Mouse (Mus musculus) MEL (cell line): ENCODE results near the gene Cul9.

ENCODE experiments used
- ETS1 ChIP-seq: IDR thresholded peaks from 2 replicates; pipeline ENCODE4 v1.6.1; 2012; ENCODE audit warnings: low read depth, mild to moderate bottlenecking, inconsistent platforms, low read length, improper control_type of control experiment, moderate library complexity
- POLR2A ChIP-seq, 2 experiments: IDR thresholded peaks; 2 replicates each; pipeline ENCODE4 v1.6.1; 2011 to 2012; ENCODE audit warnings: low read length in 2 of 2, mild to moderate bottlenecking in 2 of 2, control low read depth in 1 of 2, improper control_type of control experiment in 1 of 2, low read depth in 1 of 2, moderate library complexity in 1 of 2; ENCODE audit not compliant: control insufficient read depth in 1 of 2, insufficient read depth in 1 of 2, poor library complexity in 1 of 2
- SMC3 ChIP-seq: IDR thresholded peaks from 2 replicates; pipeline ENCODE4 v1.6.1; 2011; ENCODE audit warnings: low read depth, low read length, improper control_type of control experiment

DNA sequence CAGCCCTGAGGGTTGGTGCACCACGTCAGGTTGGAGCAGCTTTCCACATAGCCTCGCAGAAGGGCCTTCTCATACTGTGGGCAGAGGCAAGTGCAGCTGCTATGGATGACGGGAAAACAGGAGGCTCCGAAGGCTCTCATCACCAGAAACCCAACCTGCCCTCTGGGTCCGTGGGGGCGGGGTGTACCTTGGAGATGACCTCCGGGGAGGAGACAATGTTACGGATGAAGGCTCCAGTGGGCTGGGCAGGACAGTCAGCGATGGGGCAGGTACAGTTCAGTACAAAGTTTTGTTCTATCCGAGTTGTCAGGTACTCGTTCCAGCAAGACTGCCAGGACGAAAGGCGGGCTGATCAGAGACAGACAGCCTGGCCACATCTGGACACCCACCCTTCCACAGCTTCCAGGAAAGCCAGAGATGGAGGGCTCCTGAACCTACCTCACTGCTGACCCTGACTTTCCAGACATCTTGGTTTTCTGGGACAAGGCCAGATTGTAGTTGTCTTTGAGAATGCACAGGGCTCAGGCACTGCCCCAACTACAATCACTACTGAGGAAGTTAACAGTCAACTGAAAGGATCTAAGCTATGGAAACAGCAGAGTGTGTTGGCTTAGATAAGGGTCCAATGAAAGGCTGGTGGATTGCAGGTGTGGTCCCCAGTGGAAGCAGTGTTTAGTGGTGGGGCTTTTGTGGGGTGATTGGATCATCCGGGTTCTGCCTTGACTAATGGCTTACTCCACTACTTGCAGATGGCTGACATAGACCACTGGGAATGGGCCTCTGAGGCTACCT lies 42.1 kb downstream of the Cul9 start:
- no peak for TF ChIP-seq SMC3
- TF ChIP-seq ETS1: no peak
- no peak for TF ChIP-seq POLR2A (IDR thresholded peaks at IDR 0.05; ENCODE audit: control insufficient read depth in 1 of 2, insufficient read depth in 1 of 2, low read depth in 1 of 2, low read length in 2 of 2, poor library complexity in 1 of 2)
